Mouse (Mus musculus) cerebellum, adult 2 months (tissue): ENCODE results near the gene Ube2o. TPM values are rescaled to one million over a fixed set of nuclear protein-coding genes. Genes with fewer than 3 reads are reported as not detected.

Source experiments
- DNase-seq, 2 experiments: peaks; one replicate each; pipeline ENCODE4 v3.0.0; 2021
- H3K27ac ChIP-seq: fragments of 200-500 bp; 2 replicates; pipeline ENCODE4 v1.5.1; 2012; ENCODE audit warnings: low read length, control low read depth, inconsistent platforms; ENCODE audit not compliant: insufficient read depth
- H3K27me3 ChIP-seq: fragments of 200-500 bp; 2 replicates; pipeline ENCODE4 v1.6.1; 2012; ENCODE audit warnings: inconsistent platforms, mild to moderate bottlenecking, low read length, moderate library complexity; ENCODE audit not compliant: control insufficient read depth, insufficient read depth
- H3K4me1 ChIP-seq: fragments of 200-500 bp; 2 replicates; pipeline ENCODE4 v1.6.1; 2011; ENCODE audit warnings: low read length; ENCODE audit not compliant: control insufficient read depth, insufficient read depth
- H3K4me3 ChIP-seq: fragments of 200-500 bp; replicated peaks from 2 replicates; pipeline ENCODE3; 2011; ENCODE audit warnings: mild to moderate bottlenecking, low read depth, low read length, control low read depth; ENCODE audit not compliant: insufficient read depth
- CTCF ChIP-seq: fragments of 200-500 bp; IDR thresholded peaks from 2 replicates; pipeline ENCODE4 v1.5.1; 2011; ENCODE audit warnings: low read depth, mild to moderate bottlenecking, control low read depth, low read length, moderate library complexity, borderline replicate concordance; ENCODE audit not compliant: insufficient read depth
- POLR2A ChIP-seq: fragments of 200-500 bp; IDR thresholded peaks from 2 replicates; pipeline ENCODE4 v1.6.1; 2011; ENCODE audit warnings: low read length, control low read depth, borderline replicate concordance; ENCODE audit not compliant: insufficient read depth
- WGBS: fragments of 180-500 bp; shearing (Covaris S2); methylation state at CpG from one replicate; pipeline ENCODE4 v1.1.7; 2018; 5-methylcytosine and 5-hydroxymethylcytosine counted together
- polyA plus RNA-seq: library from polyadenylated mRNA; depleted of rRNA; stranded (reverse); fragments of >200 nt; gene quantifications from 2 replicates; pipeline ENCODE4 v1.2.3, GENCODE M21; 2012; rRNA removed

Gene Ube2o
- 81.9 and 88.2 TPM in 2 replicates for polyA plus RNA-seq

- H3K4me3 ChIP-seq: peak within 1 kb of the TSS; percentile 72
Observed at GRCm38 (mm10) chr11:116581376-116581814, at the start of gene Ube2o. Gene Ube2o, minus strand, starts transcription at chr11:116581447.

GRCm38 (mm10) chr11:116630171-116630965, 49.1 kb upstream of the Ube2o start:
- no peak for DNase-seq
- Histone ChIP-seq H3K4me1 (no peaks in the 10 kb centered on the region), H3K4me3 (no peak overlapping the region), H3K27me3 (no peaks in the 10 kb centered on the region), H3K27ac (no peak overlapping the region)
- TF ChIP-seq CTCF (no peak), POLR2A (no peak)
- 66% methylated on average over 12 of the region's 12 CpGs for WGBS

More at GRCm38 (mm10) chr11:116581376-116581814, at the start of gene Ube2o:
- Histone ChIP-seq H3K27me3 (no peaks in the 10 kb centered on the region), H3K27ac (peak within 1 kb of the TSS; percentile 17; the same call in 1 of the 2 replicates), H3K4me1 (peaks cover 21% of the 10 kb centered on the region)
- peak; percentile 85 to 87 for DNase-seq
- TF ChIP-seq CTCF (peak; percentile 42; the same call in 1 of the 2 replicates), POLR2A (peak; percentile 57)
- under 1% methylated on average over 51 of the region's 51 CpGs for WGBS

- Histone ChIP-seq H3K27me3 (no peaks in the 10 kb centered on the region), H3K4me1 (peaks cover 2% of the 10 kb centered on the region; the same call in 1 of the 2 replicates), H3K27ac (no peak overlapping the region), H3K4me3 (no peak overlapping the region)
- WGBS: 79% methylated on average over 6 of the region's 6 CpGs
- DNase-seq: no peak
- TF ChIP-seq CTCF: no peak
- no peak for TF ChIP-seq POLR2A
Observed at GRCm38 (mm10) chr11:116629472-116629871, 48.2 kb upstream of the Ube2o start.

- H3K4me1 ChIP-seq: peaks cover 4% of the 10 kb centered on the region; the same call in 1 of the 2 replicates
- WGBS: 42% methylated on average over 9 of the region's 9 CpGs
- TF ChIP-seq POLR2A (no peak), CTCF (peak; percentile 98)
Observed at GRCm38 (mm10) chr11:116628712-116629111, 47.5 kb upstream of the Ube2o start.

GRCm38 (mm10) chr11:116627072-116628020, 46.1 kb upstream of the Ube2o start:
- H3K4me1 ChIP-seq: peaks cover 9% of the 10 kb centered on the region
- WGBS: 41% methylated on average over 10 of the region's 10 CpGs

More at GRCm38 (mm10) chr11:116628712-116629111, 47.5 kb upstream of the Ube2o start:
- Histone ChIP-seq H3K27me3 (no peaks in the 10 kb centered on the region), H3K4me3 (no peak overlapping the region), H3K27ac (no peak overlapping the region)
- DNase-seq: peak; percentile 82 to 89

GRCm38 (mm10) chr11:116626299-116627071, 45.2 kb upstream of the Ube2o start, which contains the start of gene Rhbdf2:
Gene Rhbdf2, minus strand, starts transcription at chr11:116627019.
- WGBS: 74% methylated on average over 10 of the region's 10 CpGs
- TF ChIP-seq POLR2A (no peak), CTCF (no peak)
- Histone ChIP-seq H3K27ac (no peak within 1 kb of the TSS), H3K4me3 (no peak within 1 kb of the TSS), H3K27me3 (no peaks in the 10 kb centered on the region), H3K4me1 (peaks cover 18% of the 10 kb centered on the region)
- DNase-seq: no peak

More at GRCm38 (mm10) chr11:116627072-116628020, 46.1 kb upstream of the Ube2o start:
- no peak overlapping the region for H3K27ac ChIP-seq
- peak in 1 of 2 experiments; percentile 32 for DNase-seq
- TF ChIP-seq POLR2A: no peak
- TF ChIP-seq CTCF: no peak
- H3K4me3 ChIP-seq: no peak overlapping the region
- H3K27me3 ChIP-seq: no peaks in the 10 kb centered on the region
